Mouse (Mus musculus): ENCODE results near the gene Il25.
"Not testable (repeated sequence)": the region's sequence is repeated elsewhere in the genome, so short reads cannot be mapped to it uniquely, and the experiment has no call there.

Il25 gene

DNA sequence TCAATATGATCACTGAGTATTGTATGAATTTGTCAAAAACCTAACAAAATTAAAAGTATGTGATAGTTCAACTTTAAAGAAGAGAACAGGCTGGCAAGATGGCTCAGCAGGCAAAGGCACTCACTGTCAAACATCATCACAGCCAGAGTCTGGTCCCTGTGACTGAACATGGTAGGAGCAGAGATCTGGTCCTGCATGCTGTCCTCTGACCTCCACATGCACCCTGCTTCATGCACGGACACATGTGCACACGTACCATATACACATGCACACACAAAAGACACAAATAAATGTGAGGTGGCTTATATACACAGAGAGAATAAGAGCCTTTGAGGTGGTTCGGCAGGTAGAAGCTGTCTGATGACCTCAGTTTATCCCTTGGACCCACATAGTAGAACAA is 23.0 kb downstream of the Il25 start:
- no peak for DNase-seq

GRCm38 (mm10) chr14:54956533-54956932 is 24.0 kb downstream of the Il25 start:
- DNase-seq, result no peak

DNA sequence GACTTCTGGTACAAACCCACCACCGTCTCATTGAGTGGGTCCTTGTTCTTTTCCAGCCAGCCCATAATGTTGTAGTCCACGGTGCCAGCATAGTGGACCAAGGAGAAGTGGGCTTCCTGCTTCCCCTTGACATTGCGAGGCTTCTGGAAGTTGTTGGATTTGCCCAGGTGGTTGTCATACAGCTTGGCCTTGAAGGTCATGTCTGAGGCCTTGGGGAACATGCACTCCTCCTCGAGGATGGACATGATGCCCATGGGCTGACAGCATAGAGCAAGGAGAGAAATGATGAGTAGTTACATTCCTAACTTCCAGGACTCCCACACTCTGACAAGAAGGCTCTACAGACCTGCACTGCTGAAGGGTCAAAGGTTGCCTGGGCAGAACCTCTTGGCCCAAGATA is 26.0 kb downstream of the Il25 start:
- DNase-seq, result no peak

DNA sequence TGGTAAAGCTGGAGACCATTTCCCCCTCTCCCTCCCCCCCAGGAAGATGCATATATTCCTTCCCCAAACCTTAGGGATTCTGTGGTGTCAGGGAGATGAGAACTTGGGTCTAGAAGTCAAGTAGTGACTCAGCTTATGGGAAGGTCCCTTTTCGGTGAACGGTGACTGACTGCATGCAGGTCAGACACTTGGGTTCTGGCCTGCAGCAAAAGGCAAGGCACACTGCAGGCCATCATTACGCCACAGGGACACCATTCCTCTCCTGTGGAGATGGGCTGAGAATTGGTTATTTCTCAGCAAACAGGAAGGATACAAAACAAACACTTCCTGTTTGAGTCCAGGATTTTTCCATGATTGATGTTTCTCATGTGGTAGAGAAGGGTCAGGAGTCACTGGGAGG is 26.7 kb downstream of the Il25 start:
- no peak for DNase-seq

DNA sequence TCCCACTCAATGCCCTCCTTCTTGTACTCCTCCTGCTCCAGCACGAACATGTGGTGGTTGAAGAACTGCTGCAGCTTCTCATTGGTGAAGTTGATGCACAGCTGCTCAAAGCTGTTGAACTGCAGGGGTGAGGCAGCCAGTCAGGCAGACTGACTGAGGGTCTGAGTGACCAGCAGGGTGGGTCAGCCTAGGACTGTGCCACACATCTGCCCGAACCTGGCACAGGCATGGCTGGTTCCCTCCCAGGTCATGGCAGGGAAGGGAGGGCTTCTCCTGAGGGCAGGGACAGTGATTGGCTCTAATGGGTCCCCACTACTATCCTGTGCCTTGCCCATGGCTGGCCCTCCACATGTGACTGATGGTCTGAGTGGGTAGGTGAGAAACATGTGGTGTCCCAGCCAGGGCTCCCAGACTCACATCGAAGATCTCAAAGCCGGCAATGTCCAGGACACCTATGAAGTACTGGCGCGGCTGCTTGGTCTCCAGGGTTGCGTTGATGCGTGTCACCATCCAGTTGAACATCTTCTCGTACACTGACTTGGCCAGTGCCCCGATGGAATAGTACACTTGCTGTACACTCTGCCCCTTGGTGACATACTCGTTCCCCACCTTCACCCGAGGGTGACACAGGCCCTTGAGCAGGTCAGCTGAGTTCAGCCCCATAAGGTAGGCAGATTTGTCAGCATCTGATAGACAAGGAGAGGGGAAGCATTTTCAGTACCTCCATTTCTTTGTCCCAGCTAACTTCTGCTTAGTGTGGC is 27.5 kb downstream of the Il25 start:
- not testable (repeated sequence) for DNase-seq

DNA sequence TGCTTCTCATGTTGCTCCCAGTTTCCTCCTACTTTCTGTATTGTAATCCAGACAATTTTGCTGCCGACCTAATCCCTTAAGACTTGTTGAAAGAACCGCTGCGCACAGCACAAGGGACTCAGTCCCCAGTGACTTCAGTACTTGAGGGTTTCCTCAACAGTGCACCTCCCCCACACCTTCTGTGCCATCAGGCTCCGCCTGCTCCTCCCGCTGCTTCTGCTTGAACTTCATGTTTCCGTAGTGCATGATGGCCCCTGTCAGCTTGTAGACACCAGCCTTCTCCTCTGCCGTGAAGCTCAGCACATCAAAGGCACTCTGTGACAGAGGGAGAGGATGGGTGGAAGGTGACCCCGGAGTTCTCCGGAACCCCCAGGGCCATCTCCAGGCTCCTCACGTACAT is 28.3 kb downstream of the Il25 start:
- peak; percentile 7 for DNase-seq

DNA sequence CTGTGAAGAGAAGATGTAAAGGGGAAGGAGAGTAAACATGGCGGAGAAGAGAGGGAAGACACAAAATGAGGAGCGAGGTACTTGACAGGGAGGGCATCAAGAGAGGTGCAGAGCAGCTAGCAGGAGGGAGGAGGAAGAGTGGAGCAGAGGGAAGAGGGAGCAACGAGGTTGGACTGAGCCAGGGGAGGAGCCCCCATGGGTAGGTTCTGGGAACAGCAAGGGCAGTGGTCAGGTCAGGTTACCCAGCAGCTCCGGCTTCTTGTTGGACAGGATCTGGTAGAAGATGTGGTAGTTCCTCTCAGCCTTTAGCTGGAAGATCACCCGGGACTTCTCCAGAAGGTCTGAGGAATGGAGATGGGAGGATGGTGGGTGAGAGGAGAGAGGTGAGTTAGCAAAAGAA is 29.0 kb downstream of the Il25 start:
- no peak for DNase-seq

DNA sequence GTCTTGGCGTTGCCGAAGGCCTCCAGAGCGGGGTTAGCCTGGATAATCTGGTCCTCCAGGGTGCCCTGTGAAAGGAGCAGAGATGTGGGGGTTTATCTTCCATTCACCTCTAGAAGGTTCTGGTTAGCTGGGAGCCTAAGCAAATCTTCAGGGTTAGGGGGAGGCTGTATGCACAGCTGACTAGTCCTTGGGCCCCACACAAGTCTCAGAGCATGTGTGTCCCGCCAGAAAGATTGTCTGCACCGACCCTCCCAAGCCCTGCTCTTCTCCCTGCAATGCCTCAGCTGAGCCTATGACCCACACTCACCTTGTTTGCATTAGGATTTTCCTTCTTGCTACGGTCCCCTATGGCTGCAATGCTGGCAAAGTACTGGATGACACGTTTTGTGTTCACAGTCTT is 30.2 kb downstream of the Il25 start:
- DNase-seq, result no peak

DNA sequence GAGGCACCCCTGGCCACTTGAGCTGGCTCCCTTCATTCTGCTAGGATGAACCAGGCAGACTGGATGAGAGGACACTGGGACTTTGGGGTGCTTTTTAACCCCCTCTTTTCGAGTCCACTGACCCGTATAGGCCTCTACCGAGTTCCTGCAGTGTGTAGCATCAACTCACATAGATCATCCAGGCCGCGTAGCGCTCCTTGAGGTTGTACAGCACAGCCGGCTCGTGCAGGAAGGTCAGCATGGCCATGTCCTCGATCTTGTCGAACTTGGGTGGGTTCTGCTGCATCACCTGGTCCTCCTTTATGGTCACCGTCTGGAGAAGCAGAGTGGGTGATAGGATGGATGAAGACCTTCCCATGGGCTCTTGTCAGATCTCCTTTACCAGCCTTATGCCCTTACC is 31.2 kb downstream of the Il25 start:
- no peak for DNase-seq

DNA sequence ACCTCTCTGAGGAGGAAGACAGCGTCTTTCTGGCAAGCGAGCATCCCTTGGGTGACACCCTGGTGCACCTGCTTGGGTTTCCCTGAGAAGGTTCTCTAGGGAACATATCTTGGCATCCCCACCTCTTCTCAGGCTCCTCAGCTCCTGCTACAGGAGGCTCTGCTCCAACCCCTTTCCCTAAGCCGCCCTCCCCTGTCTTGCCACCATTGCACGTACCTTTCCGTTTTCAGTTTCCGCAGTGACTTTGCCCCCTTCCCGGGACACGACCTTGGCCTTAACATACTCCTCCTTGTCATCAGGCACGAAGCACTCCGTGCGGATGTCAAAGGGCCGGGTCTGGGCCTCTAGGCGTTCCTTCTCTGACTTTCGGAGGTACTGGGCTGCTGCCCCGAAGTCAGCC is 32.5 kb downstream of the Il25 start:
- no peak for DNase-seq

DNA sequence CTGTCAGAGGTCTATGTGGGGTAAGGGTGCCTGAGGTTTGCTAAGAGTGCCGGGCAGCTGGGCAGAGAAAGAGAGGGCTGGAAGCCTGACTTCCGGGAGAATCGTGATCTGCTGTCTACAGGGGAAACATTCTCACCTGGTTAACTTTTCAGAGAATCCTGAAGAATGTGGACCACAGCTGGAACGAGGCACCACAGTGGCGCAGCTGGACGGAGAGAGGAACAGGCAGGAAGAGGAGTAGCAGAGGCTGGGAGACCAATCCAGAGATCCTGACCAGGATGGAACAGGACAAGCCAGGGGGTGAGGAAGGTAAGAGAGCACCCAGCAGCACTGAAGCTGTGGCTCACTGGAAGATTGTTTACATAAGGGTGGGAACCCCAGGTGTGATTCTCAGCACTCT is 33.1 kb downstream of the Il25 start:
- DNase-seq, result no peak

DNA sequence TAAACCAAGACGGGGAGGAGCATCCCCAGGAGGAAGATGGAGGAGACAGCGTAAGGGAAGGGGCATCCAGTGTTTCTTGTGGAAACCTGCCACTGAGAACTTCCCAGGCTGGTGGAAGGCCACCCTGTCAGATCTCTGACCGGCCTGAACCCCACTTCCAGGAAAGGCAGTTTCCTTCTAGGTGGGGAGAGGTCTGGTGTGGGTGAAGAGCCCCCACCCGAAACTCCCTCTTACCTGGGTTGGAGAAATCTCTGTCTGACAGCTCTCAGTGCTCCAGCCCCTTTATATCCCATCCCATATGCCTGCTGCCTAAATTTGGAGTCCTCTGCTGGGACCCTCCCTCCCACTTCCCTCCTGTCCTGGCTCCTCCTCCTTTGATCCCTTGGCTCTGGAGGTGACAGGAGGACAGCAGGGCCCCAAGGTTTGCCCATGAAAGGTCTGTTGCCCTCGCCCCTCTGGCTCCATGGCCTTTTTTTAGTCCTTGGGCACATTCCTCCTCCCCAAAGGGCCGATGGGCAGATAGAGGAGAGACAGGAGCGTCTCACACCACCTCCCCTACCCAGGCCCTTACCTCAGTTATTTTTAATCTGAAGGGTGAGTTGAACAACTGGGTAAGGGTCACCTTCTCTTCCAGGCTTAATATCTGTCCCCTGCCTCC is 34.0 kb downstream of the Il25 start, which contains the start of gene Myh6:
Myh6 (minus strand) TSS at position 608 of the 658 bp plus-strand sequence.
- no peak for DNase-seq

DNA sequence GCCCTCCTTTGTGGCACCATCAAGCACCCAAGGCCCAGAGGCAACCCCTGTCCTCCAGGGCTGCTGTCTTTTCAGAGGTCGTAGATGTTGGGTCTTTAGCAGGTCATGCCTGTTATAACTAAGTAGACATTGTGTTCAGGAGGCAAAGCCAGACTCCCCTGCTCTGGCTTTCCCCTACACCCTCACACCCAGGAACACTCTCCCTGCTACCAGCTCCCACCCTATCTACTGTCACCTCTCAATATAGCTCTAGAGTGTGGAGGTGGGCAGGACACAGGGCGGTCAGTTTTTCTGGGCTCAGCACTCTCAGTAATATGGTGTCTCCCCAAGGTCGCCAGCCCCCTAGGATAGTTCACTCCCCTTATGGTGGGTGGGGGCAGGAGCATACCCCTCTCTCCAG is 35.4 kb downstream of the Il25 start:
- DNase-seq, result no peak

DNA sequence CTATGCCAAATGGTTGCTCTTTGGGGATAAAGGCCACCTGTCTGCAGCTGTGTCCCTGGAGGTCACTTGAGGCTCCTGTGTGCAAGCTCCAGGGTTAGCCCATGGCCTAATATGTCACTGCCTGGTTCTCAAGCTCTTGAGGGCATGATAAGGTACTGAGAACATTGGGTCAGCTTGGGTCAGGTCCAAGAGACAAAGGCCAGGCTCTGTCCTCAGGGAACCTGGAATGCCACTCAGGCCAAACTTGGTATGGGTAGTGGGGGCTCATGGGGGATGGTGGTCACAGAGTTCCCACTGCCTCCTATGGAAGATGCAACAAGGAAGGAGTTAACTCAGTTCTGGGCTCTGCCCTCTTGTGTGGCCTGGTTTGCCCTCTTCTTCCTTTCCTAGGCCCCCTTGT is 35.8 kb downstream of the Il25 start:
- DNase-seq, result no peak

DNA sequence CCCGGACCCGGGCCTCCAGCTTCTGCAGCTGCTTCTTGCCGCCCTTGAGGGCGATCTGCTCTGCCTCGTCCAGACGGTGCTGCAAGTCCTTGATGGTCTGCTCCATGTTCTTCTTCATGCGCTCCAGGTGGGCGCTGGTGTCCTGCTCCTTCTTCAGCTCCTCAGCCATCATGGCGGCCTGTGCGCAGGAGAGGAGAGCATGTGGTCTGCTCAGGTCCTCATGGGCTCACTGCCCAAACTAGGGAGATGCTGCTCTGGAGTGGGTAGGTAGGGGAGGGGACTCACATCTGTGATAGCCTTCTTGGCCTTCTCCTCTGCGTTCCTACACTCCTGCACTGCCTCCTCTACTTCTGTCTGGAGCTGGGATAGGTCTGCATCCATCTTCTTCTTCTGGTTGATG is 40.3 kb downstream of the Il25 start:
- DNase-seq, result not testable (repeated sequence)

- peak; percentile 37 for DNase-seq
These were observed 41.7 kb downstream of the Il25 start for GRCm38 (mm10) chr14:54974068-54974791.

- DNase-seq, result no peak
These were observed 44.1 kb downstream of the Il25 start, which contains the start of gene Gm17428 for GRCm38 (mm10) chr14:54976633-54977032. Gene Gm17428 (plus strand): TSS chr14:54976933.

DNA sequence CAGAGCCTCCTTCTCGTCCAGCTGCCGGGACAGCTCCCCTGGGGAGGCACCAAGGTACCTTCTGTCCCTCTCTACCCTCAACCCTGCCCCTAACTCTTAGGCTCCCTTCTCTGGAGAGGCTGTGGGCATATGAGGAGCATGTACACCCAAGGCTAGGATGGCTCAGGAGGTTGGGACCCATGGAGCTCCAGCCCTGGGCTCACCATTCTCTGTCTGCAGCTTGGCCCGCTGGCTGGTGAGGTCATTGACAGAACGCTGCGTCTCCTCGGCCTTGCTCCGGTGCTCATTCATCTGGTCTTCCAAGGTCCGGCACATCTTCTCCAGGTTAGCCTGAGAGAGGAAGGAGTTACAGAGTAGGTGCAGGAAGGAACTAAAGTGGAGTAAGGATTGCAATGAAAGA is 46.2 kb downstream of the Il25 start:
- DNase-seq, result no peak

- no peak for DNase-seq
These were observed 49.4 kb downstream of the Il25 start for GRCm38 (mm10) chr14:54981934-54982333.
